Comparison of ENCODE assay signal across 43 mouse cellular contexts in genomic region chr4:101020596-101020995, GRCm38 (mm10). TPM values are rescaled to one million over a fixed set of nuclear protein-coding genes. Genes with fewer than 3 reads are reported as not detected.
"Had no signal": no experiment of that assay in that cellular context is flagged by ENCODE, and none has a peak within 500 bp of the region (broad histone marks: within the 10 kb centered on the region; RNA-seq: fewer than 3 reads in every experiment).

TSS of gene Gm10577 (minus strand) at chr4:101020696.

- ATAC-seq: hindbrain, embryonic 16.5 days; hindbrain, postnatal 0 days; inflammation-experienced regulatory T-cells, adult 6 months; intestine, embryonic 15.5 days; intestine, embryonic 16.5 days; intestine, postnatal 0 days had no signal

- H3K27ac ChIP-seq: heart, embryonic 10.5 days; heart, embryonic 13.5 days; heart, embryonic 15.5 days; hindbrain, embryonic 10.5 days; hindbrain, embryonic 12.5 days; hindbrain, embryonic 13.5 days; hindbrain, embryonic 14.5 days; hindbrain, embryonic 15.5 days; hindbrain, postnatal 0 days; intestine, embryonic 15.5 days; kidney, embryonic 15.5 days; kidney, postnatal 0 days; layer of hippocampus, adult 2 months had no signal

- H3K4me1 ChIP-seq: heart, embryonic 10.5 days; heart, embryonic 12.5 days; heart, embryonic 13.5 days; heart, embryonic 15.5 days; hindbrain, embryonic 10.5 days; hindbrain, embryonic 12.5 days; hindbrain, embryonic 13.5 days; hindbrain, embryonic 15.5 days; intestine, embryonic 15.5 days; kidney, embryonic 15.5 days had no signal

- H3K4me3 ChIP-seq: heart, embryonic 10.5 days; heart, embryonic 12.5 days; heart, embryonic 13.5 days; heart, embryonic 15.5 days; hindbrain, embryonic 10.5 days; hindbrain, embryonic 12.5 days; hindbrain, embryonic 13.5 days; hindbrain, embryonic 15.5 days; intestine, embryonic 15.5 days; kidney, embryonic 15.5 days; layer of hippocampus, adult 2 months had no signal

- H3K36me3 ChIP-seq: heart, embryonic 10.5 days; heart, embryonic 12.5 days; heart, embryonic 13.5 days; heart, embryonic 15.5 days; hindbrain, embryonic 10.5 days; hindbrain, embryonic 12.5 days; hindbrain, embryonic 15.5 days; intestine, embryonic 15.5 days; kidney, embryonic 15.5 days had no signal

- DNase-seq: heart, postnatal 10 days; heart, postnatal 14 days; heart, postnatal 36 days; heart, postnatal 4 days; kidney, adult 11 months; kidney, adult 18-20 months; kidney, adult 2 months; kidney, adult 8-10 months; kidney, adult 9 months; kidney, postnatal 10 days; kidney, postnatal 14 days; kidney, postnatal 25 days; kidney, postnatal 36 days; kidney, postnatal 4 days; layer of hippocampus, adult 9-11 months; layer of hippocampus, postnatal 36 days had no signal

- H3K27me3 ChIP-seq: heart, embryonic 12.5 days; heart, embryonic 13.5 days; heart, embryonic 15.5 days; hindbrain, embryonic 12.5 days; hindbrain, embryonic 13.5 days; hindbrain, embryonic 15.5 days; intestine, embryonic 15.5 days; kidney, embryonic 15.5 days had no signal

- H3K9ac ChIP-seq: heart, embryonic 12.5 days; heart, embryonic 13.5 days; heart, embryonic 15.5 days; hindbrain, embryonic 12.5 days; hindbrain, embryonic 13.5 days; hindbrain, embryonic 14.5 days; hindbrain, embryonic 15.5 days; intestine, embryonic 15.5 days; kidney, embryonic 15.5 days had no signal

- H3K4me2 ChIP-seq: heart, embryonic 11.5 days; heart, embryonic 12.5 days; heart, embryonic 13.5 days; heart, embryonic 15.5 days; hindbrain, embryonic 12.5 days; hindbrain, embryonic 13.5 days; hindbrain, embryonic 14.5 days; hindbrain, embryonic 15.5 days; intestine, embryonic 15.5 days; kidney, embryonic 15.5 days had no signal

- H3K9me3 ChIP-seq: heart, embryonic 15.5 days; hindbrain, embryonic 15.5 days; intestine, embryonic 15.5 days had no signal

RNA-seq across cellular contexts. Expression of gene Gm10577, which starts in this region (rescaled TPM):
- polyA plus RNA-seq: heart, embryonic 10.5 days; heart, embryonic 11.5 days; heart, embryonic 12.5 days; heart, embryonic 13.5 days; heart, embryonic 14.5 days; heart, embryonic 15.5 days; heart, embryonic 16.5 days; heart, postnatal 0 days; hindbrain, embryonic 10.5 days; hindbrain, embryonic 11.5 days; hindbrain, embryonic 12.5 days; hindbrain, embryonic 13.5 days; hindbrain, embryonic 14.5 days; hindbrain, embryonic 15.5 days; hindbrain, embryonic 16.5 days; hindbrain, postnatal 0 days; inflammation-experienced regulatory T-cells, adult 6 months; intestine, embryonic 14.5 days; intestine, embryonic 15.5 days; intestine, embryonic 16.5 days; intestine, postnatal 0 days; kidney, adult 2 months; kidney, embryonic 14.5 days; kidney, embryonic 15.5 days; kidney, embryonic 16.5 days; kidney, postnatal 0 days; large intestine, adult 2 months had no signal
